Mouse (Mus musculus): ENCODE data around the gene Tmem92.
"Not testable (repeated sequence)": the region's sequence is repeated elsewhere in the genome, so short reads cannot be mapped to it uniquely, and the experiment has no call there.

Gene Tmem92

GRCm38 (mm10) chr11:94782603-94783002 lies at the start of gene Tmem92:
Tmem92 (minus strand) TSS chr11:94782703.
- in situ Hi-C loops (cut with MboI): no loop called here

- in situ Hi-C loops (cut with MboI): no loop called here
These were observed 46.5 kb upstream of the Tmem92 start for GRCm38 (mm10) chr11:94828966-94829365.

GRCm38 (mm10) chr11:94819427-94819826 lies 36.9 kb upstream of the Tmem92 start:
- in situ Hi-C loops (cut with MboI): not testable (repeated sequence)

DNA sequence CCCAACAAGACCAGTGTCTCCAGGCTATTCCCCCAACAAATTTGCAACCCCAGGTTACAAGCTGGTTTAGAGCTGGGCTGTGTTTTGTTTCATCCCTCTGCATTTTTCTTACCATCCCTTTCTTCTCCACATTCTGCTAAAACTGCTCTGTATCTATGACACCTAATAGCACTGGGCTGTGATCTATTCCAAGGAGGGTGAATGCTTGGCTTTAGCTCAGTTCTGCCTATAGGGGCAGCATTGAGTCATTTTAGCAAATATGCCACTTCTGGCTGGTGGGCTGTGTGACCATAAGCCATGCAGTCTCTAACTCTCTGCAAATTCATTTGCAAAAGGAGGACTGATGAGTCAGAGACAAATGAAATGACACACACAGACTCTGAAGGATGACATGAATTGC lies 36.4 kb upstream of the Tmem92 start:
- in situ Hi-C loops (cut with MboI): not testable (repeated sequence)

DNA sequence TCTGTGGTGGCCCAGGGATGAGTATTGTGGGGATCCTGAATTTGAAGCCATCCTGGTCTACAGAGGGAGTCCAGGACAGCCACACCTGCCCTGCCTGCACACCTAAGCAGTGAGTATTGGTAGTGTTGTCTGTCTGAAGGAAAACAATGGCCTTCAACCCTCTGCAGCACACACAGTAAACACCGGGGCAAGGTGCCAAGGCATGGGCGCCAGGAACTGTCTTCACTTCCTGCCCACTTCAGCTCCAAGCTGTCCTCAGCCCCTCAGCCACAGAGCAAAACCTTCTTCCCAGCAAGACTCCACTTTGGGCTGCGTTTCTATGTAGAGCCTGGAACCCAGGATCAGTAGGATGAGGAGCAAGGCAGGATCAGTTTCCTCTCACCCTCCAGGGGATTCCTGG lies 29.0 kb upstream of the Tmem92 start:
- in situ Hi-C loops (cut with MboI): not testable (repeated sequence)

GRCm38 (mm10) chr11:94791700-94792099 lies 9.2 kb upstream of the Tmem92 start:
- in situ Hi-C loops (cut with MboI): no loop called here

GRCm38 (mm10) chr11:94785247-94785646 lies 2.7 kb upstream of the Tmem92 start:
- in situ Hi-C loops (cut with MboI): no loop called here

GRCm38 (mm10) chr11:94774887-94775497 lies 7.5 kb downstream of the Tmem92 start:
- in situ Hi-C loops (cut with MboI): no loop called here

DNA sequence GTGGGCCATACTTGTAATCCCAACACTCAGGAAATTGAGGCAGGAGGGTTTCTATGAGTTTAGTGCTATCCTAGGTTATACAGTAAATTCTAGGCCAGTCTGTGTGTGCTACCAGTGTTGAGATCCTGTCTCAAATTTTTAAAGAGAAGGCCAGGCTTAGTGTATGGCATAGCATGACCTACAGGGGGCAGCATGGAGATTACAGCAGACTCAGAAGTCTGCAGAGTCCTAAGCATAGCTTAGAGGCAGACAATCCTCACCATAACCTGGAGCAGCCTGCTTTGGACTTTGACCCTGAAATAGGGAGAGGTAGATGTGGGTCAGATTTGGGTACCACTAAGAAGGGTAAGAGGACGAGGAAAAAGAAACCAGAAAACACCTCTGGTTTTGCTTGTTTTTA lies 8.7 kb downstream of the Tmem92 start:
- in situ Hi-C loops (cut with MboI): no loop called here

GRCm38 (mm10) chr11:94772363-94773055 lies 10.0 kb downstream of the Tmem92 start:
- in situ Hi-C loops (cut with MboI): no loop called here

DNA sequence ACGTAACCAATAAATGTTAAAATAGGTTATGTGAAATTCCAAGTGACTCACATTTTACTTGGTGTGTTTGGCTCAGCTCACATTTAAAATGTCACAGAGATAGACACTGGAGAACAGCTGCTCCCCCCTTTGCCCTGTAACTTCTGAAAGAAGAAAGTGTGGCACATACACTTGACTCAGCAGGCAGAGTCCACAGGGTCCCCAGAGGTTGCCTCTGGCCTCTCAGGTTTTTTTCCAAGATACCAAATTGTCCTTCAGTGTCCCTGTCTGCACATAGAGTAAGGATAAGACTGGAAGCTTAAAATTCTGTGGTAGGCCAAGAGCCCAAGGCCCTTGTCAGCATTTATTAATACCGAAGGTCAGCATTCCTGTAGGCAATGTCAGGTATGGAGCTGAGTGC lies 15.3 kb downstream of the Tmem92 start:
- in situ Hi-C loops (cut with MboI): no loop called here

DNA sequence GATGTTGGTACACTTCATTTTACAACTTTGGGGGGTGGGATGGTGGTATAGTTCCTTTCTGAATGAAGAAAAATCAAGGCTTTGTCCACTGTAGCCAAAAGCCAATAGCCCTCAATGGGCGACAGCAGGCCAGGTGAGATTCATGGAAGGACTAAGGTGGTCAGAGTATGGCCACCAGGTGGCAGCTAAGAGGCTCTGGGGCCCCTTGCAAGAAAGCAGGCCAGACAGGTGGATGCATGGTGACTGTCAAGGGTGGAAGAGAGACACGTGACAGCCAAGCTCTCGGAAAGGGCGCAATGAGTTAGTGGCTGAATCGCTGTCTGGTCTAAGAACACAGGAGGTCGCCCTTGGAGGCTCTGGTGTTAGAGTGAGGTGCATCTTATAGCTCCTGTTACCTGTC lies 19.7 kb downstream of the Tmem92 start:
- in situ Hi-C loops (cut with MboI): no loop called here

- in situ Hi-C loops (cut with MboI): no loop called here
These were observed 20.2 kb downstream of the Tmem92 start for GRCm38 (mm10) chr11:94762281-94762680.

- in situ Hi-C loops (cut with MboI): no loop called here
These were observed 21.7 kb downstream of the Tmem92 start for GRCm38 (mm10) chr11:94760799-94761198.

GRCm38 (mm10) chr11:94760364-94760763 lies 22.1 kb downstream of the Tmem92 start:
- in situ Hi-C loops (cut with MboI): no loop called here

- in situ Hi-C loops (cut with MboI): no loop called here
These were observed 22.6 kb downstream of the Tmem92 start for GRCm38 (mm10) chr11:94759916-94760315.

GRCm38 (mm10) chr11:94752946-94753713 lies 29.4 kb downstream of the Tmem92 start:
- in situ Hi-C loops (cut with MboI): no loop called here

GRCm38 (mm10) chr11:94741732-94742272 lies 40.7 kb downstream of the Tmem92 start, which contains the start of gene Cdc34b:
Cdc34b (plus strand) TSS chr11:94741782.
- in situ Hi-C loops (cut with MboI): no loop called here

GRCm38 (mm10) chr11:94735746-94736145 lies 46.8 kb downstream of the Tmem92 start:
- in situ Hi-C loops (cut with MboI): no loop called here

GRCm38 (mm10) chr11:94732773-94733172 lies 49.7 kb downstream of the Tmem92 start:
- in situ Hi-C loops (cut with MboI): no loop called here

- in situ Hi-C loops (cut with MboI): no loop called here
These were observed 51.3 kb downstream of the Tmem92 start for GRCm38 (mm10) chr11:94731229-94731628.

- in situ Hi-C loops (cut with MboI): no loop called here
These were observed 52.2 kb downstream of the Tmem92 start for GRCm38 (mm10) chr11:94730261-94730660.

GRCm38 (mm10) chr11:94729565-94729964 lies 52.9 kb downstream of the Tmem92 start:
- in situ Hi-C loops (cut with MboI): no loop called here
